Mouse (Mus musculus) megakaryocyte, adult 5-6 weeks (primary cell): ENCODE data around the gene Kdm6b. TPM values are rescaled to one million over a fixed set of nuclear protein-coding genes. Genes with fewer than 3 reads are reported as not detected.
"Not testable (repeated sequence)": the region's sequence is repeated elsewhere in the genome, so short reads cannot be mapped to it uniquely, and the experiment has no call there.

ENCODE experiments used
- ATAC-seq: 2 replicates; pipeline ENCODE4 v1.8.0; 2016; ENCODE audit warnings: mild to moderate bottlenecking, inconsistent platforms; ENCODE audit not compliant: poor library complexity, severe bottlenecking
- total RNA-seq, 2 experiments: library from RNA; stranded (forward) in 1 of 2; stranded (reverse) in 1 of 2; fragments of 153-499, 151-499 nt in 1 of 2; fragments of 221-1000, 200-1000 nt in 1 of 2; gene quantifications; 2 replicates each; pipeline versions ENCODE4 v1.2.3 to v1.2.4; 2015 to 2017

Gene Kdm6b
- total RNA-seq, 2 experiments from 2014 or later: 5.0 to 27.1 TPM

GRCm38 (mm10) chr11:69394591-69395167, 18.8 kb downstream of the Kdm6b start:
- ATAC-seq: not testable (repeated sequence)

- ATAC-seq: peak; percentile 51
Measured at GRCm38 (mm10) chr11:69390400-69391034, 23.0 kb downstream of the Kdm6b start.

GRCm38 (mm10) chr11:69389531-69390399, 23.7 kb downstream of the Kdm6b start:
- ATAC-seq: no peak

GRCm38 (mm10) chr11:69388680-69389079, 24.8 kb downstream of the Kdm6b start:
- ATAC-seq: no peak

- ATAC-seq: no peak
Measured at GRCm38 (mm10) chr11:69386758-69387157, 26.7 kb downstream of the Kdm6b start.

- ATAC-seq: no peak
Measured at GRCm38 (mm10) chr11:69384979-69385378, 28.5 kb downstream of the Kdm6b start.

GRCm38 (mm10) chr11:69382478-69383105, 30.9 kb downstream of the Kdm6b start:
- no peak for ATAC-seq

- no peak for ATAC-seq
Measured at GRCm38 (mm10) chr11:69381356-69381755, 32.1 kb downstream of the Kdm6b start.

GRCm38 (mm10) chr11:69379600-69379999, 33.9 kb downstream of the Kdm6b start:
- no peak; the same call in 1 of the 2 replicates for ATAC-seq

- no peak for ATAC-seq
Measured at GRCm38 (mm10) chr11:69377766-69378165, 35.7 kb downstream of the Kdm6b start.

- no peak for ATAC-seq
Measured at GRCm38 (mm10) chr11:69375646-69376045, 37.8 kb downstream of the Kdm6b start.

GRCm38 (mm10) chr11:69373223-69373965, 40.1 kb downstream of the Kdm6b start:
- ATAC-seq: no peak

GRCm38 (mm10) chr11:69372780-69373170, 40.7 kb downstream of the Kdm6b start:
- ATAC-seq: no peak

GRCm38 (mm10) chr11:69372056-69372779, 41.3 kb downstream of the Kdm6b start:
- no peak for ATAC-seq

GRCm38 (mm10) chr11:69371601-69372000, 41.9 kb downstream of the Kdm6b start:
- no peak for ATAC-seq

GRCm38 (mm10) chr11:69370817-69371215, 42.7 kb downstream of the Kdm6b start:
- ATAC-seq: no peak

- no peak for ATAC-seq
Measured at GRCm38 (mm10) chr11:69369990-69370816, 43.3 kb downstream of the Kdm6b start.

- no peak for ATAC-seq
Measured at GRCm38 (mm10) chr11:69369215-69369989, 44.1 kb downstream of the Kdm6b start, which contains the start of gene Chd3. Gene Chd3, minus strand, starts transcription at chr11:69369406.
